Mouse (Mus musculus) adrenal gland, postnatal 10 days (tissue): ENCODE measurements around the gene St3gal3. TPM values are rescaled to one million over a fixed set of nuclear protein-coding genes. Genes with fewer than 3 reads are reported as not detected.

Experiments used
- DNase-seq: peaks from one replicate; pipeline ENCODE4 v3.0.0; 2021; ENCODE audit warnings: mixed read lengths
- total RNA-seq, 2 experiments: library from RNA; stranded (reverse); gene quantifications; 2 replicates each; pipeline ENCODE4 v1.2.3; 2021

Gene St3gal3
- total RNA-seq, 2 experiments from 2014 or later, result 30.5 to 32.0 TPM

DNA sequence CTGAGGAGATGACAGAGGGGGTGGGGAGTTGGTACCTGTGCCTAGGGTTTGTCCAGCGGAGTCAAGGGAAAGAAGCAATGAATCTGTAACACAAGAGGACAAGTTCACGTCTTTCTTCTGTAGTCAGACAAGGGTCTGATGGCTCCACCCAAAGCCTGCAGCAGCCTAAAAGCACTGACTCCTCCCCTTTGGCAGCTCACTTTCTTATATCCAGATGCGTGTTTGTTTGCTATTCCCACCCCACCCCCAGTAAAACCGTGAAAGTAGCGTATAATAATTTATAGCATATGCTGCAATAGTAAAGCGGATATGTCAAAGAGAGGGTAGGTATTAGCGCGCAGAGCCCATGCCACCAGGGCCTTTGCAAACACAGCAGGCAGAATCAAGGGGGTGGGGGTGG, 80.1 kb downstream of the St3gal3 start:
- DNase-seq, result no peak

DNA sequence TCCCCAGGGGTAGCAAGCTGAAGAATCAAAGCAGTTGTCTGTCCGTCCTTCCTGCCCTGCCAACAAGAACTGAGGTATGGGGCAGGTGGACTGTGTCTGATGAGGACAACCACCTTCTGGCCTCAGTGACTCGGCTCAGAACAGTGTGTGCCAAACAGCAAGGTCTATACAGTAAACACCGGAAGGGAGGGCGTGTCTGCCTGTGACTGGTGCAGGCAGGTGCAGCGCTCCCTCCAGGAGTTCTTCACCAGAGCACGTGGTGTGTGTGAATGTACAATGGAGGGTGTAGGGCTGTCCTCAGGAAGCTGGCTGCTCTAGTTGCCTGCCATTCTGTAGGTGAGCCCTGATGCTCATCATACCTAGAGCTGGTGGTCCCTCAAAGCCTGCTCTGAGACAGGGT, 80.8 kb downstream of the St3gal3 start:
- no peak for DNase-seq

DNA sequence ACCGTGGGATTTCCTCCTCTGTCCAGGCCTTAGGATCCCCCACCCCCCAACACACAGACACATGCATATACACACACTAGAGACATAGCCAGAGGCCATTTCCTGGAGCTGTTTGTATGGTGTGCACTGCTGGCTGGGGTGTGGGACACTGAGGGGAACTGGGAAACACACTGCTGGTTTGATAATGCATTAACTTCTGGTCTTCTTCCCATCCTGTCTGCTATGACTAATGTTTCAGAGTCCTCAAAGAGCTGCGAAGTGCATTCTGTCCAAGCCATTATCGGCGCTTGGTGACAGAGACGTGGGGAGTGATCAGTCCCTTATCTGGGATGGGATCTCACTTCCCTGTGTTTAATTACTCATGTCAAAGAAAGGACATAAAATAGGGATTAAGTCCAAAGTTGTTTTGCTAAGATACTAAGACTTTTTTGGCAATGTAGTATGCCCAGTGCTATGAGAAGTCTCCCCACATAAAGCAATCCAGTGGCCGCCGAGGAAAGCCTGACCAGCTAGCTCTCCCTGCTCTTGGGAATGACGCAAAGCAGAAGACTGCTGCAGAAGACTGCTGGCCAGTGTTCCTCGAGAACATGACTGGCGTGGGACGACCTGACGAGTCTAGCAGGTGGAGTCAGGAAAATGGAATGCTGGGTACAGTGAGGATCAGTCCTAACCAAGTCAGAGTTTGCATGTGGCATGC, 85.0 kb downstream of the St3gal3 start:
- DNase-seq, result no peak

DNA sequence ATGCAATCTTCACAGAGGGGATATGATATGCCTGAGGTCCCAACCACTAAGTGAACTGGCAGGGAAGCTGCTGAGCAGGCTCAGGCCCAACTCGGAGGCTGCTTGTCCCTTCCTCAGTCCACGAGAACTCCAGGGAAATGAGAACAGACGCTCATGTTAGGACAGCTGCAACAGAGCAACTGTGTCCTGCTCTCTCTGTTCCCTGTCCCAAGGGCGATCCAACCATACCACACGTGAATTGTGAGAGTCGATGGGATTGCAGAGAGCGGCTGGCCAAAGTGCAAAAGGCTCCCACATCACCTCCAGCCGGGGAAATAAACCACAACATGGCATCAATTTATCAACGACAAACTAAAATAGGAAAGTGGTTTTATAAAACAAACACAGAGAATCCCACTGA, 90.2 kb downstream of the St3gal3 start:
- no peak for DNase-seq

DNA sequence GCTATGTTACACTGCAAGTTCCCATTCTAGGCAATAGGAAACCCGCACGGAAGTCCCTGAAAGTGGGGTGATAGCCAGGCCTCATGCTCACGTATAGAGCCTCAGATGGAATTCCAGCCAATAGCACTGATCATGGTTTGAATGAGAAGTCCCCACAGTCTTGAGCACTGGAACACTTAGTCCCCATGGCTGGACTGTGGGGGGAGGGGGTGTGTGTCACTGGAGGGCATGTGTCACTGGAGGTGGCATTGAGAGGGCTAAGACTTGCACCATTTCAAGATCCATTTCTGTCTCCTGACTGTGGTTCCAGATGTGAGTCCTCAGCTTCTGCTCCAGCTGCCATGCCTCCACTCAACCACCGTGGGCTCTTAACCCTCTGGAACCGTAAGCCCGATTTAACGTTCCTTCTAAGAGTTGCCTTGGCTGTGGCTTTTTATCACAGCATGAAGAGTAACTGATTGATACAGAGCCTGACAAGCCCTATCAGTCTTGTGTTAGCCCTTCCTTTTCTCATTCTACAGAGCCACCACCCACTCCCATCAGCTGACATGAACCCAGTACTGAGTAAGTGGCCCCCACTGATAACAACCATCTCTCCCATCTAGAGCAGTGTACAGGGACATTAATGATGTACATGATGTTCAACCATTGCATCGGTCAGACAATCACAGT, 91.2 kb downstream of the St3gal3 start:
- DNase-seq, result no peak

DNA sequence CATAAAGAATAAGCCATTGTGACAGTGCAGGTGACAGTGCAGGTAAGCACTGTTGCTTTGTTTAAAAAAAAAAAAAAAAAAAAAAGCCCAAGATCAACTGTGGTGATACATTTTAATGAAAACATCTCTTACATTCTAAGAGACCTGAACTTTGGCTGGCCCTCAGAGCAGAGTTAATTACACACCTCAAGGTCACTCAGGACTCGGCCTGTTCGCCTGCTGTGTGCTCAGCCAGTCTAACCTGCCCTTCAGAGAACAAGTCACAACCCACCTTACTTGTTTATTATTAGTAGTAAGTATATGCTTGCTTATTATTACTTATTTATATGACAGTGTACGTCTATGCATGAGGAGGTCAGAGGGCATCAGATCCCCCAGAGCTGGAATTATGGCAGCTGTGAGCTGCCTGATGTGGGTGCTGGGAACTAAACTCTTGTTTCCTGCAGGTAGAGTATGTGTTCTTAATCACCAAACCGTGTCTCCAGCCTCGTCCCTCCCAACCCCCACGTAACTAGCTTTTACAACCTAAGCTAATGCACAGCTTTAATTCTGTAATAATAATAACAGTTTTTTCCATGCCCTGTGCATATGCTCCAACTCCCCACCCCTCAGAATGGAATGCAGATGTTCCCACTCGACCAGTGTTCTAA, 91.9 kb downstream of the St3gal3 start:
- DNase-seq, result no peak

DNA sequence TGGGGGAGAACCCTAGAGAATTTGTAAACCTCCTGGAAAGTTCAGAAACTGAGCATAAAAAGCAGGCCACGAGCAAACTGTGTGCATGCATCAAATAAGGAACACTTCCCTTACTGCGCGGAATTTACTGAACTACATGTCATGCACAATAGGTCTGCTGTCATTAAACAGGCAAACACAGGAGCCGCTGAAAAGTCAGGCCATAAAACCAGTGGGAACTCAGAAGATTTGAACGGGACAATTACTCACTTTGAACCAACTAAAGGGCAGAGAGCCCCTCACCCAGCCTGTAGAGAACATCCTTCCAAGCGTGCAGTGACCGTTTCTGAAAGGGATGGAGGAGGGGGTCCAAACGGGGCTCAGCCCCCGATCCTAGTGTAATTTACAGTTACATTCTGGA, 93.6 kb downstream of the St3gal3 start:
- DNase-seq, result no peak

DNA sequence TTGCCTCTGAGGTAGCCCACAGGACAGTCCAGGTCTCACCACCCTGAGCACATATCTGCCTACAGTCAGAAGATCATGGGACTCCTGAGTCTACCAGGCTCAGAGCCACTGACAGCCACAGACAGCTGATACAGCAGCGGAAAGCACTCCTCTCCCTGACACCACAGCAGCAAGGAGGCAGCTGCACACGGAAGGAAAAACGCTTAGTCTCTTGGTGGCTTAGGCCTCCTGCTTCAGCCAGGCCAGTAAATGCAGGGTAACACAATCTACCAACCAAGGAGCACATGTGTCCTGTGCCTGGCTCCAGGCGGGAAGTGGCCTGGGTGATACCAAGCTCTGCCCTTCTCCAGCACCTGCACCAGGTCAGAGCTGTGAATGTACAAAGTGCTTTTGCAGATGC, 94.1 kb downstream of the St3gal3 start:
- DNase-seq, result no peak

DNA sequence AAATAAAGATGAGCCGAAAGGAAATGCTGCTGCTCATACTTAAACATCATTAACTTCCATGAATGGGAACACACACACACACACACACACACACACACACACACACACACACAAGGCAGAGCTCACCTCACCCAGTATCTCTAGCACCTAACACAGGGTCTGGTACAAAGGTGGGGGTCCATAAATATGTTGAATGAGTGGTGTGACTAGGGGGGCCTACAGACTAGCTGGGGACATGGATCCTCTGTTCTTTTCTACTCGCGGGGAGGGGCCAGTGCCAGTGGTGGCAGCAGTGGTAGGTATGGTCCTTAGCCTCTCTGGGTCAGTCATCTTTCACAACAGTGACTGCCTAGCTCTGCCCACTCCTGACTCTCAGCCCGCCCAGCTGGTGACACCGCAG, 94.8 kb downstream of the St3gal3 start:
- no peak for DNase-seq

DNA sequence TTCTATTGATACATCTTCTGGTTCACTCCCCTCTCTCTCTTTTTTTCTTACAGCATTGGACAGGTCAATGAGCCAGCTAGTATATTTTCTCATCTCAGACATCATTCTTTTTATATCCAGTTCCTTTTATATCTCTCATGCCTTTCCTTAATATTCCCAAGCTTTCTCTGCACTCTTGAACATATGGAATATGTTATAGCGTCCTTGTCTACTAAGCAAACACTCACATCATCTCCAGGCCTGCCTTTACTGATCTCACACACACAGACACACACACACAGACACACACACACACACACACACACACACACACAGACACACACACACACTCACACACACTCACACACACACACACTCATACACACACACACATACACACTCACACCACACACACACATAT, 96.7 kb downstream of the St3gal3 start:
- DNase-seq, result no peak

DNA sequence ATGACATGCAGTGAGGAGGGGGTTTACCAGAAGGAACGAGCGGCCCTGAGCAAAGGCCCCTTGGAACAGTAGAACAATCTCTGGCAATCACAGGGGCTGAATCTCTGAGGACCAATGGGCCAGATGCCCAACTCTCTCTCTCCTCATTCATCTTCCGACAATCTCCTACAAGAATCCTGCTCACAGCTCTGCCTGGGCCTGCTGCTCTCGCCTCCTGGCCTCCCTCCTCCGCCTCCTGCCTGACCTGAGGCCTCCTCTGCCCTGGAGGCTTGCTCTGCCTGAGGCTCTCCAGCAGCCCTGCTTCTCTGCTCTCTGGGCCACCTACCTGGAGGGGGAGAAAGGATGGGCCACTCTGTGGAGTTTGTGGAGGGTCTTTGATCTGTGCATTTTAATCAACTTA, 97.3 kb downstream of the St3gal3 start:
- no peak for DNase-seq

DNA sequence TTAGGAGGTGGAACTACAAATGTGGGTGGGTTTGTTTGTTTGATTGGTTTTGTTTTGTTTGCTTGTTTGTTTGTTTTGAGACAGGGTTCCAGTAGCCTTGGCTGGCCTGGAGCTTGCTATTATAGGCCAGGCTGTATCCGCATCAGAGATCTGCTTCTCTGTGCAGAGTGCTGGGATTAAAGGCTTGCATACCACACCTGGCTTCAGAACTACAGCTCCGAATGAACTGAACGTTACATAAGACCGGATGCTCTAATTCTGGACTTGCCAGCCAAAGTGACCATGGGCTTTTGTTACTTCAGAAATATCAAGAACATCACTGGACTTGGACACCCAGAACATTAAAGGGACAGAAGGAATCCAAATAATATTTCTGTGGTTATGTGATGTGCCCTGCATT, 98.2 kb downstream of the St3gal3 start:
- no peak for DNase-seq

DNA sequence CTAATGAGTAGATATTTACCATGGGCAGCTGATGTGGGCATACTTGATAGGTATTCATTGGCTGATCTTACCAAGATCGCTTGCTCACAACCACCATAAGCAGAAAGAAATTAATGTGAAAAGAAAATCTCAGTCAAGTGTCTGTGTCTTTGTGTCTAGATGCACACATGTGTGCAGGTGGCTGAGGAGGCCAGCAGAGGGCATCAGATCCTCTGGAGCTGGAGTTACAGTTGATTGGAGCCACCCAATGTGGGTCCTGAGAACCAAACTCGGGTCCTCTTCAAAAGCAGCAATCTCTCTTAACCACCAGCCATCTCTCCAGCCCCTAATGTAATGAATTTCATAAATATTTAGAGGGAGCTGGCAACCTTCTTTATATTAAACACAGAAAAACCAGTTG, 99.6 kb downstream of the St3gal3 start:
- DNase-seq, result no peak

DNA sequence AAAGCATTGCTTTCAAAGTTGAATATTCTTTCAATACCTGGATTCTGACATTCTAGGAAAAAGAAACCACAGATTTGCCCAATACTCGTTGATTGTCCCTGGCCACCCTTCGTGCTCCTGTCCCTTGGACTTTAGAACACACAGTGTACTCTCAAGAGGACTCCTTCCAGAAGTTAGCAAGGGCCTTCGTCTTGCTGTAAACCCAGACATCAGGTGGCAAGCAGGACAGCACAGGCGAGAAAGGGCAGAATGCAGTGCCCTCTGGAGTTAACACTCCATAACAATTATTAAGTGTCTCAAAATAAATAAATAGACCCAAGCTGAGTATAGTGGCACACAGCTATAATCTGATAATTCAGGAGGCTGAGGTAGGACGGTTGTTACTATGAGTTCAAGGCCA, 101.7 kb downstream of the St3gal3 start:
- no peak for DNase-seq

DNA sequence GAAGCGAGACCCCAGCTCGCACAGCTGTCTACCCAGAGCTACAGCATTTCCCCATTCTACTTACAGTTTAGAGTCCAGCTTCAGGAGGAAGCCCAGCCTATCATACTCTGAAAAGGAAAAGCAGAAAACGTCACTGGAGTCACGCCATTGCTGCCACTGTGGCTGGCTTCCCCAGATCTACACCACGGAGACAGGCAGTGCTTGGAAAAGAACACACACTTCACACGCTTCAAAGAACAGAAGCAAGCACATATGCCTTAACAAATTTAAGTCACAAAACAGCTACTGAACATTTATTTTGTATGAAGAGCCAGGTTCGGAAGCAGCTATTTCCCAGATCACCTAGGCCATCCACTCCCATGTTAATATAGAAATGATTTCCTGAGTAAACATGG, 102.9 kb downstream of the St3gal3 start:
- DNase-seq, result no peak

DNA sequence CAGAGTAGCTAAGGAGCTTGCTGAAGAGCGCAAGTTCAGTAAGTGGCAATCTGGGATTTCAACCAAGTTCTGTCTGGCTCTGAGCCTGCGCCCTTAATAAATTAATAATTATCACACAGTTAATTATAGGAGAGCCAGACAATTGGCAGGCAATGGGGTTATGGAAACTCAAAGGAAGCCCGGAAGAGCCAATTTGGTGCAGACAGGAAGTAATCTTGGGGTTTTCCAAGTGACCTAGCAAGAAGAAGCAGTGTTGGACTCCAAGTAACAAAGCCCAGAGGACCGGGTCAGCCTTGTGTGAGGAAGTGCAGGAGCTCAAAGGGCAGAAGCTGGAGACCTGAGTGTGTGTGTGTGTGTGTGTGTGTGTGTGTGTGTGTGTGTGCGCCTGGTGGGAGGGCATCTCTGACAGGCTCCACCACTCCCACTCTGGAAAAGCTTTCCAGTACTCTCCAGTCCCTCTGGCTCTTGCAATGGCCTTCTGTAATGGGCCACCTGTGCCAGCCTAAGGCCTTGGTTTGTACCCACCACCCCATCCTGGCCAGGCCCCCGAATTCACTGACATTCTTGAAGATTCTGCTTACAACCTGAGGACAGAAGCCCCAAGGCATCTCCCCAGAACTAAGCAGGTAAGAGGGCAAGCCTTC, 103.5 kb downstream of the St3gal3 start:
- no peak for DNase-seq

DNA sequence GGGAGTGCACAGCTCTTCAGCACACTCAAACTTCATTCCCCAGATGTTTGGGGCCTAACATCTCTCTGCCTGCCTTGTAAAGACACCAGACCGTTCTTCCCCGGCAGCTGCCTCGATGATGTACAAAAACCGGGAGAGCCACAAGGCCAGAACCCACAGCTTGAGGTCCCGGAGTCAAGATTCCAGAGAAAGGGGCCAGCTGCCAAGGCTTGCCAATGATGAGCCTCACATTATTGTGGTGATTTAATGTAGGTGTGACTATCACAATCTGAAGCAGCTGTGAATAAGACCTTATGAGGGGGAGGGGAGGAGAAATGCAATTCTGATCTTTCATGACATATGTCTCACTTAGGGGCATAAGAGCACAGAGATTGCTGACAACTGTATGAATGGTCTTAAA, 104.4 kb downstream of the St3gal3 start:
- no peak for DNase-seq

DNA sequence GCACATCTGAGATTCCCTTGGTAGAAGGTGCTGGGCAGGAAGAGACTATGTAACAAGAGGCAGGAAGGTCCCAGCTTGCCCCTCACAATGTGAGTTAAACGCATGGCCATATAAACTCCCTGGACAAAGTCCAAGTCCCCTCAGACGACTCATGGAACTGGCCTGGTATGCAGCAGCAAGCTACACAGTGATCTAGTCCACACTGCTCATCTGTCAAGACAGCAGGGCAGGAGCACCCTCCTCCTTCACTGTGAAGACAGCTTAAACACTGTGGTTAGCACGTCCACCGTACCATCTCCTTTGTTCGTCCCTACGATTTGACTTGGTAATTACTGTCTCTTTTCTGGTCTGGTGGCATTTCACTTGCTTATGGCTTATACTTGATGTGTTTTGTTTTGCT, 104.8 kb downstream of the St3gal3 start:
- DNase-seq, result no peak

DNA sequence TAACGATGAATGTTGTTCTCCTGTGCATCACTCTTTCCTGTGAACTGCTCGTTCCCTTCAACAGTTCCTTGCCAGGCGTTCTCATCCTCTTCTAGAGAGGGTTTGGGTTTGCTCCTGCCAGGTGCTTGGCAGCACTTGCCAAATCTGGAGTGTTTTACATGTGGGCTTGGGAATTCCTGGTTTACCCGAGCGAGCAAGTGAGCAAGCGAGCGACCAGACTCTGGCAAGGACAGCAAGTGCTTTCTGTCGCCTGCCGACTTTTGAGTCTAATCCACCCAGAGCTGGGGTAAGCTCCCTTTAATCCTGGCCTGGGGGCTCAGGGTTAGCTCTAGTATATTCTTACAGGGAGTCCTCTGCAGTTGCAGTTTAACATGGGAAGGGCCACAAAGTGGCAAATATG, 105.7 kb downstream of the St3gal3 start:
- DNase-seq, result no peak

DNA sequence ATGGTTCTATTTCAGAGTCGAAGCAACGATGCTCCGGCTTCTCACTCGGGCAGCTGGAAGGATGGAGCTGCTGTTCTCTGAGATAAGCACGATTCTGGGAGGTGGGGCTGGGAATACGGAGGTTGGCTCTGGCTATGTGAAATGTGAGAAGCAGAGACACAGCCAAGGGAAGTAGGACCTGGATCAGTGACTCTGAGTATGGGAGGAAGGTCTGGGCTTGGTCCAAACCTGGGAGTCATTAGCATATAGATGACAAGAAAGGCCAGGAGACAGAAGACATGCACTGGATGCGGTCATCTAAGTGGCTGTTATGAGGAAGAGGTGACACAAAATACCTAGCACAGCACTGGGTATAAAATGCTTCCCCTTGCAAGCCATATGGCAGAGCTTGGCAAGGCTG, 108.8 kb downstream of the St3gal3 start:
- DNase-seq, result no peak

DNA sequence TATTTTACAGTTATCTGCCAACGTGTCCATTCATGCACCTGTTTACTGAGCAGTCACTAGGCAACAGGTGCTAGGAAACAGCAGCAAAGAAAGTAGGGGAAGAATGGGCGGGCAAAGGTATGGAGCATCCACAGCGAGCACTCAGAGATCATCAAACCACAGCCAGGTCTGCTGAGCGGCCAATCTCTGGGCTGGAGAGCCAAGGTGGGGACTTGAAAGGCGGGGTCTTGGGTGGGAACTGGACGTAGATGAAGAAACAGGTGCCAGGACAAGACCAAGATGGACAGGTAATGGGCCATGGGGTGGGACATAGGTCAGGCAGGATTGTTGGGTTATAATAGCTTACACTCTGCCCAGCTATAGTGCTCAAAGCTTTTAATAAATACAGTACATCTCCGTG, 109.3 kb downstream of the St3gal3 start:
- DNase-seq, result no peak

DNA sequence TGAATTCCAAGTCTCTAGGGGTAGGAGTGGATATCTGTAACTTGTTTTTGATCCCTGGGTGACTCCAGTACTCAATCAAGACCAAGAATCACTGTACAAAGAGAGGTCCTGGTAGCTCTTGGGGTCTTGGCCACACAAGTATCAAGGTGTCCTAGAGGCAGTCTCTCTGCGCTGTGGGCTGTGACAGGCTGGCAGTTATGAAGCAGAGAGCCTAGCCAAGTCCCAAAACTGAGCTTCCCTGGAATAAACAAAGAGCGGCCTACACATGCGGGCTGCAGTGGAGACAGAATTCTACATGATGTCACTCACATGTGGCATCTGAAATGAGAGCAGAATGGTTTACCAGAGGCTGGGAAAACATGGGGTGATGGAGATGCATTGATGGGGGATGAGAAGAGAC, 111.9 kb downstream of the St3gal3 start:
- DNase-seq, result no peak

DNA sequence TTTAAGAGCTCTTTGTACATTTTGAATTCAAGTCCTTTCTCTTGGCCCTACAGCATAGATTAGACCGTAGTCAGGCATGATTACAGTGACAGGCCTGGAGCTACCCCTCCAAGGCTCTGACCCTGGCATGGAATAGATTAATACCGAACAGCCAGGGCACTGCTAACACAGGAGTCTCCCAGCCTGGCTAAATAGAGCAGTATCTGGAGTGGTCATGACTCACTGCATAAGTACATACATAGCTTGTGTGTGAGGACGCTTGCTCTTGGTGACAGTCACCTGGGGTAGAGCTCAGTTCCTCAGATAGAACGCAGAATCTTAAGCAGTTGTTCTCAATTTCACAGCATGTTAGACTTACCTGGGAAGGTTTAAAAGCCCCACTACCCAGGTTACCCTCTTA, 112.3 kb downstream of the St3gal3 start:
- no peak for DNase-seq
